Mouse (Mus musculus): ENCODE measurements around the gene Hrk.

DNA sequence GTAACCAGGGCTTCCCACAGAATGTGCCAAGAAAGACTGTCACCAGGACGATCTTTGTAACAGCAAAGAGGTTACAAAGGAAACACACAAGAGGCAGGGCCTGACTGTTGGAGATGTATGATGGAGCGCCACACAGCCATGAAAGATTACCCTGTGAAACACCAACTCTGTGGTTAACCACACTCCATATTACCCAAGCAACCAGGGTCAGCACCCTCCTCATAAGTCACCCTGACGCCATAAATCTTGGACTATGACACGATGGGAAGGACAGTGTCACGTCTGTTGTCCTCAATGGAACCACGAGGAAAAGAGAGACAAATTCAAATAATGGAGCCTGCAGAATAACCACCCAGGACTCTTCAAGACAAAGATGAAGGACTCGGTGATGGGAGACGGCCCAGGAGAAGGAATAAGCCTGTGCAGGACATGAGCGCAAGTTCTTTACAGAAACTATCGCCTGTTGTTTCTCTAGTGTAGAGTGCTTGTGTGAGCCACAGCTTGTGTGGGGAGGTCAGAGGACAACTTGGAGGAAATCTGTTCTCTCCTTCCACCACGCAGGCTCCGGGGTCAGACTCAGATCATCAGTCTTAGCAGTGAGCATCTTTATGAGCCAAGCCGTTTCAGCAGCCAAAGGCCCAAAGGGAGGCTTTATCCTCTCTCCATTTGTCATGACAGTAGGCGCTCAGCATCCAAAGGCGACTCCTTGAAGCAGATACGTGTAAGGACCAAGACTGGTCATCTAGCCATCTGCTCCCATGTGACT lies 40.4 kb downstream of the Hrk start:
- TF ChIP-seq POLR2A (IDR thresholded peaks at IDR 0.05; ENCODE audit: insufficient read depth, low read depth, low read length): no peak
- TF ChIP-seq CTCF (IDR thresholded peaks at IDR 0.05): no peak

Measured in heart, adult 2 months (tissue).